Mouse (Mus musculus): ENCODE measurements around the gene Tcte1. TPM values are rescaled to one million over a fixed set of nuclear protein-coding genes. Genes with fewer than 3 reads are reported as not detected.

Tcte1 gene
- total RNA-seq, 2 experiments from 2014 or later: not detected

DNA sequence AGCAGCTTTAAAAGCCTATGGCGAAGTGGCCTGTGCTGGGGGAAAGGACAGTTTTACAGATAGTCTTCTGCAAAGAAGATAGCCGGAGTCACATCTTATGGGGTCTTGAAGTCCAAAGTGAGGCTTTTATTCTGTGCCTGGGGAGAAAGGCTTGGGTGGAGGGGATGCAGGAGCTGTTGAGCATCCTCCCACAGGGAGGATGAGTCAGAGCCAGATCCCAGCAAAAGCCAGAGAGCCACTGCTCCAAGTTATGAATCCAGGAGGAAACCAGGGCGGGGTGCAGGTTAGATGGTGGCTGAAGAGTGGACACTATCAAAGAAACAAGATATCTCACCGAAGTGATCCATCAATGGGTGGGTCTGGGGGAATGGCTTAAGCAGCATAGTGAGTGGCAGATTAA lies 11.5 kb upstream of the Tcte1 start:
- DNase-seq: no peak
- intact Hi-C loops (cut with DNase I): no loop called here

- no peak for DNase-seq
- intact Hi-C loops (cut with DNase I): no loop called here
These were observed 8.0 kb upstream of the Tcte1 start for GRCm38 (mm10) chr17:45515204-45515726.

- no peak for DNase-seq
- intact Hi-C loops (cut with DNase I): loop anchor here (1.0 to 2.0 kb wide), 2 partner anchors 36 to 127 kb away; no protein-coding TSS in a partner anchor
These were observed 7.4 kb upstream of the Tcte1 start for GRCm38 (mm10) chr17:45515806-45516205.

DNA sequence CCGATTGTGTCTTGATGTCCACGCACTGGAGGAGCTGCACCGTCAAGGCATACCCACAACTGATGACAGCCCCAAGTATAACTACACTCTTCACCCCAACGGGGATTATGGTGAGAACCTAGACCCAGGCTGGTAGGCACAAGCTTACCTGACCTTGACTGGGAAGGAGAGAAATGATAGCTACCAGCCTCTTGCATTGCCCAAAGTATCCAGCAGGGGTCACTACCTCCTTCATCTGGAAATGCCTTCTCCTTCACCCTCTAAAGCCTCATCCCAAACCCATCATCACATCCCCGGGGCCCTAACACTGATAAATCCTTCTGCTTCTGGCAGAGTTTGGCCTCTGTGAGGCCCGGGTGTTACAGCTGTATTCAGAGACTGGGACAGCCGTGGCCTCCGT lies 6.7 kb upstream of the Tcte1 start:
- DNase-seq: peak; percentile 83 to 91
- intact Hi-C loops (cut with DNase I): loop anchor here (1.0 to 2.0 kb wide), 2 partner anchors 36 to 126 kb away; no protein-coding TSS in a partner anchor

DNA sequence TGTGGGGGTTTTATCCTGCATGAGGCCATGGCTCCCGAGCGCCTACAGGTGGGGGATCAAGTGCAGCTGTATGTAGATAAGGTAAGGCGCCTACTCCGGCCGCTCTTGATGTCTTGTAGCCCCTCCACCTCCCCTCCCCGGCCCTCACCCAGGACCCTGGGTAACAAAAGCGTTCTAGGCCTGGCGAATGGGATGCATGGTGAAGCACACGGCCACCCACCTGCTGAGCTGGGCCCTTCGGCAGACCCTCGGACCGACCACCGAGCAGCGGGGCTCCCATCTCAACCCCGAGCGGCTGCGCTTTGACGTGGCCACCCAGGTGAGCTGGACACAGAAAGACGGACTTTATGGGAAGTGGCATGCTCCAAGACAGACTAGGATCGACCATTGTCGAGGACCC lies 6.1 kb upstream of the Tcte1 start:
- DNase-seq: no peak
- intact Hi-C loops (cut with DNase I): loop anchor here (2.0 kb wide), 1 partner anchor 126 kb away; no protein-coding TSS in a partner anchor

GRCm38 (mm10) chr17:45517549-45518215 lies 5.6 kb upstream of the Tcte1 start:
- no peak for DNase-seq
- intact Hi-C loops (cut with DNase I): loop anchor here (2.0 kb wide), 1 partner anchor 125 kb away; no protein-coding TSS in a partner anchor

- intact Hi-C loops (cut with DNase I): no loop called here
- DNase-seq: no peak
These were observed 4.3 kb upstream of the Tcte1 start for GRCm38 (mm10) chr17:45518766-45519475.

DNA sequence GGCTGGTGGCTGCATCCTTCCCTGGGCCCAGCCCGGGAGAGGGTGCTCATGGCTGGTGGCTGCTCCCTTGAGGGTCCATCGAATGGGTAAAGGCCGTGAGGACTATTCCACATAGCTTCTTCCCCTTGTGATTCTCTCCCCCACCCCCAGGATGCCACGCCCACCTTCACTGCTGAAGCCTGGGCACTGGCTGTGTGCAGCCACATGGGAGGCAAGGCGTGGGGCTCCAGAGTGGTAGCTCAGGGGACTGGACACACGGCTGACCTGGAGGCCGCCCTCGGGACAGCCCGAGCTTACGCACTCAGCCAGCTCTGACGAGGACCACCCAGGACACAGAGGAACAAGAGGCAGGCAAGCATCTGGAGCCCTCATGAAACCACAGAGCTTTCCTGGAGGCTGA lies 3.1 kb upstream of the Tcte1 start:
- no peak for DNase-seq
- intact Hi-C loops (cut with DNase I): no loop called here

- intact Hi-C loops (cut with DNase I): no loop called here
- no peak for DNase-seq
These were observed 1.7 kb downstream of the Tcte1 start for GRCm38 (mm10) chr17:45524961-45525360.

- DNase-seq: no peak
These were observed 3.3 kb downstream of the Tcte1 start for GRCm38 (mm10) chr17:45526571-45526970.

GRCm38 (mm10) chr17:45530346-45530782 lies 7.1 kb downstream of the Tcte1 start:
- no peak for DNase-seq
- intact Hi-C loops (cut with DNase I): no loop called here

More at GRCm38 (mm10) chr17:45526571-45526970, 3.3 kb downstream of the Tcte1 start:
- intact Hi-C loops (cut with DNase I): no loop called here

GRCm38 (mm10) chr17:45532896-45533295 lies 9.7 kb downstream of the Tcte1 start:
- DNase-seq: no peak
- intact Hi-C loops (cut with DNase I): no loop called here

DNA sequence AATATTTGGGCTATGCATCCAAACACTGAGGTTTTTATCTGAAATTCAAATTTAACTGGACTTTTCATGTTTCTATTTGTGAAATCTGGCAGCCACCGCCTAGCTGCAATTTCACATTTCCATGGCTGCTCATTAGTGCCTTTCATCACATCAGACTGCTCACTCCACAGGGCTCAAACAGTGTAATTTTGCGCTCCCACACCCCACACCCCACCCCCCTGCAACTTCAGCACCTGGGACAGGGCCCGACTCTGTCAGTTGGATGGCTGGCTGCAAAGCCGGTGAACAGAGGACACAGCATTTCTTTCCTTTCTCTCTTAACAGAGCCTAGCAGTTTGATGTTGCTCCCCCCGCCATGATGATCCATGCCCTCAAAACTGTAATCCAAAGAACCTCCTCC lies 13.0 kb downstream of the Tcte1 start:
- intact Hi-C loops (cut with DNase I): no loop called here
- DNase-seq: peak; percentile 24 to 57

- intact Hi-C loops (cut with DNase I): no loop called here
- no peak for DNase-seq
These were observed 15.2 kb downstream of the Tcte1 start for GRCm38 (mm10) chr17:45538394-45538793.

GRCm38 (mm10) chr17:45539664-45540063 lies 16.4 kb downstream of the Tcte1 start:
- no peak for DNase-seq
- intact Hi-C loops (cut with DNase I): no loop called here

- no peak for DNase-seq
- intact Hi-C loops (cut with DNase I): no loop called here
These were observed 18.9 kb downstream of the Tcte1 start for GRCm38 (mm10) chr17:45542129-45542528.

DNA sequence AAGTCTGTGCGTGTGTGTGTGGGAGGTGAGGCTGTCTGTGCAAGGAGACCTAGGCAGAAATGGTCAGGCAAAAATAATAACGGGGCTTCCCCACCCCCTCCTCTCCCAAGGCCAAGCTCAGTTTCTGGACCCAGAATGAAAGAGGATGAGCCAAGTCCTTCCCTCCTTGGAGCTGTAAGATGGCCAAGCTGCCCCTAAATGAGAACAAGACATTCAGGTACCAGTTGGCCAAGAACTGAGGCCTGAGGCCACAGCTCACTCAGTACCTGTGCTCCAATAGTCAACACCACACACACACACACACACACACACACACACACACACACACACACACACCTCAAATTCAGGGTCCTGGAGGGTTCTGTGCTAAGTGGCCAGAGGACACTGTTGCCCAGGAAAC lies 19.5 kb downstream of the Tcte1 start:
- intact Hi-C loops (cut with DNase I): no loop called here
- no peak for DNase-seq

DNA sequence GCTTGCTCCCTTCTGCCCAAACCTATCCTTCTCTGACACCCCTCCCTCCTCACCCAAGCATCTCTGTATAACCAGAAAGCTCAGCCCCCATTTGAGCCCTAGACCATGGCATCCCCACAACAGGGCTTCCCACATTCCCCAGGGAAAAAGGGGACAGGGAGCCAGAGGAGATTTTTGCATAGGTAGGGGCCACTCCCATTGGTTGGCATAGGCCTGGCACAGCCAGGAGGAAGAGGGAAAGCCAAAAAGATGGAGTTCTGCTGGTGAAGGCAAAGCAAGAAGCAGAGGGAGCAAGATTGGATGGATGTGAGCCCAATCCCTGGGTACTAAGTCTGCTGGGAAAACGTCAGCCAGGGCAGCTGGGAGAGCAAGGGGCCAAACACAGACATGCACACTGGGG lies 19.9 kb downstream of the Tcte1 start:
- intact Hi-C loops (cut with DNase I): no loop called here
- no peak for DNase-seq

- DNase-seq: no peak
- intact Hi-C loops (cut with DNase I): no loop called here
These were observed 21.0 kb downstream of the Tcte1 start for GRCm38 (mm10) chr17:45544001-45544872.

- no peak for DNase-seq
- intact Hi-C loops (cut with DNase I): no loop called here
These were observed 21.6 kb downstream of the Tcte1 start for GRCm38 (mm10) chr17:45544873-45545277.
